13 mouse cellular contexts compared by ENCODE assay signal in genomic region chr5:132654382-132654781, GRCm38 (mm10).
"Had no signal": no experiment of that assay in that cellular context is flagged by ENCODE, and none has a peak within 500 bp of the region (broad histone marks: within the 10 kb centered on the region; RNA-seq: fewer than 3 reads in every experiment).

No protein-coding gene starts in this region.

- DNase-seq: kidney, adult 18-20 months; layer of hippocampus, adult 9-11 months; liver, embryonic 13.5 days; thymus, adult 18-20 months; thymus, postnatal 14 days; thymus, postnatal 4 days had no signal

- H3K9ac ChIP-seq: liver, embryonic 13.5 days; lung, embryonic 14.5 days; midbrain, embryonic 13.5 days; neural tube, embryonic 13.5 days had no signal

- H3K27ac ChIP-seq: layer of hippocampus, adult 2 months; liver, embryonic 13.5 days; macrophage; midbrain, embryonic 13.5 days; neural tube, embryonic 13.5 days had no signal

- H3K4me1 ChIP-seq: liver, embryonic 13.5 days had no signal

- H3K27me3 ChIP-seq: liver, embryonic 13.5 days; neural tube, embryonic 13.5 days had no signal

- H3K4me2 ChIP-seq: liver, embryonic 13.5 days; lung, embryonic 14.5 days; midbrain, embryonic 13.5 days; neural tube, embryonic 13.5 days had no signal

- ATAC-seq: midbrain, embryonic 13.5 days; midbrain, embryonic 16.5 days had no signal

- H3K36me3 ChIP-seq: liver, embryonic 13.5 days; midbrain, embryonic 13.5 days; neural tube, embryonic 13.5 days had no signal

- H3K4me3 ChIP-seq: layer of hippocampus, adult 2 months; liver, embryonic 13.5 days; midbrain, embryonic 13.5 days; myocyte; neural tube, embryonic 13.5 days had no signal
